14 mouse cellular contexts compared by ENCODE assay signal in genomic region chr2:171935646-171936325, GRCm38 (mm10).
DNase-seq lines count a peak whose midpoint lies in the region; ATAC-seq lines count a peak whose summit lies in the region.
"Had no signal": no experiment of that assay in that cellular context is flagged by ENCODE, and none has a peak within 500 bp of the region (broad histone marks: within the 10 kb centered on the region; RNA-seq: fewer than 3 reads in every experiment).

No protein-coding gene starts in this region.

- H3K36me3 ChIP-seq in hindbrain, embryonic 12.5 days = no peaks in the 10 kb centered on the region
- H3K36me3 ChIP-seq in hindbrain, embryonic 14.5 days (replicated peaks; ENCODE audit: control insufficient read depth, insufficient read depth) = no peaks in the 10 kb centered on the region
- no peaks in the 10 kb centered on the region for H3K36me3 ChIP-seq in midbrain, embryonic 13.5 days
- H3K36me3 ChIP-seq in midbrain, embryonic 11.5 days (ENCODE audit: control insufficient read depth, insufficient read depth, low read length) = no peaks in the 10 kb centered on the region
- no peaks in the 10 kb centered on the region for H3K36me3 ChIP-seq in forebrain, embryonic 16.5 days (ENCODE audit: control insufficient read depth, insufficient read depth)
- no peaks in the 10 kb centered on the region for H3K36me3 ChIP-seq in neural tube, embryonic 12.5 days
- H3K36me3 ChIP-seq: heart, embryonic 15.5 days; lung, embryonic 15.5 days had no signal

- WGBS in hindbrain, embryonic 12.5 days = 62% methylated on average over 13 of the region's 13 CpGs
- 42% methylated on average over 13 of the region's 13 CpGs for WGBS in hindbrain, embryonic 14.5 days
- WGBS in midbrain, embryonic 13.5 days = 59% methylated on average over 13 of the region's 13 CpGs
- WGBS in midbrain, embryonic 11.5 days = 78% methylated on average over 13 of the region's 13 CpGs
- 33% methylated on average over 13 of the region's 13 CpGs for WGBS in forebrain, embryonic 16.5 days
- 46% methylated on average over 13 of the region's 13 CpGs for WGBS in neural tube, embryonic 12.5 days

- no peaks in the 10 kb centered on the region for H3K4me1 ChIP-seq in hindbrain, embryonic 12.5 days
- H3K4me1 ChIP-seq in hindbrain, embryonic 14.5 days (replicated peaks; ENCODE audit: control insufficient read depth, insufficient read depth, low read length) = peaks cover 9% of the 10 kb centered on the region; the same call in 1 of the 2 replicates
- H3K4me1 ChIP-seq in midbrain, embryonic 13.5 days (replicated peaks) = 0 out of 2 replicates have a peak, but pooled peaks cover 8% of the 10 kb centered on the region
- no peaks in the 10 kb centered on the region for H3K4me1 ChIP-seq in midbrain, embryonic 11.5 days (ENCODE audit: control insufficient read depth, insufficient read depth, low read length)
- H3K4me1 ChIP-seq in forebrain, embryonic 16.5 days (replicated peaks; ENCODE audit: control insufficient read depth, insufficient read depth, low read length) = peaks cover 16% of the 10 kb centered on the region
- H3K4me1 ChIP-seq in neural tube, embryonic 12.5 days = no peaks in the 10 kb centered on the region; the same call in 1 of the 2 replicates
- H3K4me1 ChIP-seq: lung, embryonic 15.5 days had no signal

- no peaks in the 10 kb centered on the region for H3K9me3 ChIP-seq in hindbrain, embryonic 12.5 days (replicated peaks)
- no peaks in the 10 kb centered on the region for H3K9me3 ChIP-seq in hindbrain, embryonic 14.5 days (ENCODE audit: control insufficient read depth, low read length)
- no peaks in the 10 kb centered on the region for H3K9me3 ChIP-seq in midbrain, embryonic 13.5 days
- H3K9me3 ChIP-seq in midbrain, embryonic 11.5 days (ENCODE audit: control insufficient read depth, low read length) = no peaks in the 10 kb centered on the region
- H3K9me3 ChIP-seq in forebrain, embryonic 16.5 days (ENCODE audit: control insufficient read depth, low read length) = no peaks in the 10 kb centered on the region
- H3K9me3 ChIP-seq in neural tube, embryonic 12.5 days = no peaks in the 10 kb centered on the region
- H3K9me3 ChIP-seq: heart, embryonic 15.5 days; lung, embryonic 15.5 days had no signal

- ATAC-seq in hindbrain, embryonic 12.5 days (ENCODE audit: low FRiP score) = peak; percentile 63; the same call in 1 of the 2 replicates
- no peak for ATAC-seq in hindbrain, embryonic 14.5 days (ENCODE audit: low FRiP score)
- peak; percentile 77 for ATAC-seq in midbrain, embryonic 13.5 days
- no peak for ATAC-seq in midbrain, embryonic 11.5 days (ENCODE audit: low FRiP score)
- peak; percentile 89 for ATAC-seq in forebrain, embryonic 16.5 days
- peak; percentile 70 for ATAC-seq in neural tube, embryonic 12.5 days (ENCODE audit: low FRiP score, low read depth)

- H3K4me2 ChIP-seq in hindbrain, embryonic 12.5 days (replicated peaks) = no peak overlapping the region
- no peak overlapping the region for H3K4me2 ChIP-seq in hindbrain, embryonic 14.5 days (replicated peaks)
- no peak overlapping the region for H3K4me2 ChIP-seq in midbrain, embryonic 13.5 days (replicated peaks)
- H3K4me2 ChIP-seq in midbrain, embryonic 11.5 days = no peak overlapping the region
- peak overlapping the region; percentile 15 for H3K4me2 ChIP-seq in forebrain, embryonic 16.5 days (ENCODE audit: low read length)
- no peak overlapping the region for H3K4me2 ChIP-seq in neural tube, embryonic 12.5 days (replicated peaks)
- H3K4me2 ChIP-seq: heart, embryonic 15.5 days; lung, embryonic 15.5 days had no signal

- DNase-seq in hindbrain, embryonic 14.5 days (ENCODE audit: low spot score) = no peak
- no peak for DNase-seq in midbrain, embryonic 11.5 days (ENCODE audit: low spot score, missing footprints)
- DNase-seq in embryo, embryonic 10 days (ENCODE audit: low spot score) = no peak
- DNase-seq in ovary, postnatal 14 days (ENCODE audit: low spot score) = no peak
- DNase-seq: cerebellum, adult 8-10 months; embryo, embryonic 11 days; kidney, postnatal 14 days; liver had no signal

- H3K27me3 ChIP-seq in hindbrain, embryonic 12.5 days = no peaks in the 10 kb centered on the region
- H3K27me3 ChIP-seq in hindbrain, embryonic 14.5 days (ENCODE audit: control insufficient read depth, insufficient read depth, low read length) = no peaks in the 10 kb centered on the region
- no peaks in the 10 kb centered on the region for H3K27me3 ChIP-seq in midbrain, embryonic 13.5 days
- H3K27me3 ChIP-seq in midbrain, embryonic 11.5 days (ENCODE audit: control insufficient read depth, insufficient read depth, low read length) = no peaks in the 10 kb centered on the region
- H3K27me3 ChIP-seq in forebrain, embryonic 16.5 days (replicated peaks; ENCODE audit: control insufficient read depth, insufficient read depth, low read length) = no peaks in the 10 kb centered on the region
- H3K27me3 ChIP-seq in neural tube, embryonic 12.5 days (replicated peaks) = no peaks in the 10 kb centered on the region
- H3K27me3 ChIP-seq: heart, embryonic 15.5 days; lung, embryonic 15.5 days had no signal

- no peak overlapping the region for H3K4me3 ChIP-seq in hindbrain, embryonic 12.5 days
- no peak overlapping the region for H3K4me3 ChIP-seq in hindbrain, embryonic 14.5 days (replicated peaks; ENCODE audit: low read length)
- H3K4me3 ChIP-seq in midbrain, embryonic 13.5 days (replicated peaks) = no peak overlapping the region
- no peak overlapping the region for H3K4me3 ChIP-seq in midbrain, embryonic 11.5 days (ENCODE audit: low read depth, low read length)
- H3K4me3 ChIP-seq in forebrain, embryonic 16.5 days (replicated peaks; ENCODE audit: low read length) = no peak overlapping the region
- H3K4me3 ChIP-seq in neural tube, embryonic 12.5 days = no peak overlapping the region
- H3K4me3 ChIP-seq: heart, embryonic 15.5 days; lung, embryonic 15.5 days had no signal

- no peak overlapping the region for H3K9ac ChIP-seq in hindbrain, embryonic 12.5 days
- H3K9ac ChIP-seq in hindbrain, embryonic 14.5 days = no peak overlapping the region
- H3K9ac ChIP-seq in midbrain, embryonic 13.5 days (replicated peaks) = no peak overlapping the region
- H3K9ac ChIP-seq in midbrain, embryonic 11.5 days (ENCODE audit: low read length) = no peak overlapping the region
- no peak overlapping the region for H3K9ac ChIP-seq in forebrain, embryonic 16.5 days (replicated peaks; ENCODE audit: low read depth, low read length)
- no peak overlapping the region for H3K9ac ChIP-seq in neural tube, embryonic 12.5 days
- H3K9ac ChIP-seq: heart, embryonic 15.5 days; lung, embryonic 15.5 days had no signal

- H3K27ac ChIP-seq in hindbrain, embryonic 12.5 days = no peak overlapping the region
- H3K27ac ChIP-seq in hindbrain, embryonic 14.5 days = no peak overlapping the region
- H3K27ac ChIP-seq in midbrain, embryonic 13.5 days = peak overlapping the region; percentile 7; the same call in 1 of the 2 replicates
- no peak overlapping the region for H3K27ac ChIP-seq in midbrain, embryonic 11.5 days (ENCODE audit: low read depth, low read length)
- peak overlapping the region; percentile 57 for H3K27ac ChIP-seq in forebrain, embryonic 16.5 days (ENCODE audit: low read length)
- no peak overlapping the region for H3K27ac ChIP-seq in neural tube, embryonic 12.5 days
- H3K27ac ChIP-seq: heart, embryonic 15.5 days; lung, embryonic 15.5 days had no signal

Comparison
In these comparisons a context has a peak if more than half of its experiments do, and no peak if none do; other contexts are left out.
1. ATAC-seq: peak in hindbrain, embryonic 12.5 days (single experiment), midbrain, embryonic 13.5 days (single experiment), forebrain, embryonic 16.5 days (single experiment) and neural tube, embryonic 12.5 days (single experiment); none in hindbrain, embryonic 14.5 days (single experiment) and midbrain, embryonic 11.5 days (single experiment).
2. H3K27ac ChIP-seq: peak in midbrain, embryonic 13.5 days (single experiment) and forebrain, embryonic 16.5 days (single experiment); none in hindbrain, embryonic 12.5 days (single experiment), hindbrain, embryonic 14.5 days (single experiment), midbrain, embryonic 11.5 days (single experiment) and neural tube, embryonic 12.5 days (single experiment).